Mouse (Mus musculus) ES-Bruce4 (cell line): ENCODE data around the gene Hcls1. TPM values are rescaled to one million over a fixed set of nuclear protein-coding genes. Genes with fewer than 3 reads are reported as not detected.

Experiments
- H3K27ac ChIP-seq: 2 replicates; pipeline ENCODE4 v1.5.1; 2012; ENCODE audit warnings: low read length, inconsistent platforms; ENCODE audit not compliant: insufficient read depth
- H3K27me3 ChIP-seq: 2 replicates; pipeline ENCODE4 v1.6.1; 2012; ENCODE audit warnings: mild to moderate bottlenecking, low read length, inconsistent platforms; ENCODE audit not compliant: control insufficient read depth, poor library complexity, insufficient read depth, severe bottlenecking
- H3K36me3 ChIP-seq: 2 replicates; pipeline ENCODE4 v1.6.1; 2012; ENCODE audit warnings: inconsistent platforms, mild to moderate bottlenecking, low read length, moderate library complexity; ENCODE audit not compliant: control insufficient read depth, poor library complexity, insufficient read depth, severe bottlenecking
- H3K4me1 ChIP-seq: one replicate; pipeline ENCODE4 v1.8.1; 2011; ENCODE audit warnings: low read length; ENCODE audit not compliant: control insufficient read depth, insufficient read depth
- H3K4me3 ChIP-seq: 2 replicates; pipeline ENCODE4 v1.5.1; 2011; ENCODE audit warnings: low read depth, mild to moderate bottlenecking, low read length
- H3K9ac ChIP-seq: 2 replicates; pipeline ENCODE4 v1.6.1; 2012; ENCODE audit warnings: low read depth, mild to moderate bottlenecking, inconsistent platforms; ENCODE audit not compliant: poor library complexity, severe bottlenecking
- H3K9me3 ChIP-seq: replicated peaks from 2 replicates; pipeline ENCODE4 v1.6.1; 2012; ENCODE audit warnings: mild to moderate bottlenecking, low read length, inconsistent platforms; ENCODE audit not compliant: control insufficient read depth, poor library complexity, insufficient read depth, severe bottlenecking
- CTCF ChIP-seq: IDR thresholded peaks from one replicate; pipeline ENCODE4 v1.8.1; 2011; ENCODE audit warnings: low read depth, low read length
- EP300 ChIP-seq: IDR thresholded peaks from 2 replicates; pipeline ENCODE4 v1.6.1; 2011; ENCODE audit warnings: low read depth, low read length; ENCODE audit not compliant: insufficient read depth
- POLR2A ChIP-seq: IDR thresholded peaks from one replicate; pipeline ENCODE4 v1.8.1; 2011; ENCODE audit warnings: low read length; ENCODE audit not compliant: insufficient read depth
- polyA plus RNA-seq: library from polyadenylated mRNA; stranded (reverse); fragments of >200 nt; gene quantifications from 2 replicates; pipeline ENCODE4 v1.2.4, GENCODE M21; 2011; ENCODE audit warnings: low read depth; ENCODE audit not compliant: missing spikeins, insufficient read depth, insufficient read length

Hcls1 gene
- polyA plus RNA-seq, 1 experiment, result not detected

DNA sequence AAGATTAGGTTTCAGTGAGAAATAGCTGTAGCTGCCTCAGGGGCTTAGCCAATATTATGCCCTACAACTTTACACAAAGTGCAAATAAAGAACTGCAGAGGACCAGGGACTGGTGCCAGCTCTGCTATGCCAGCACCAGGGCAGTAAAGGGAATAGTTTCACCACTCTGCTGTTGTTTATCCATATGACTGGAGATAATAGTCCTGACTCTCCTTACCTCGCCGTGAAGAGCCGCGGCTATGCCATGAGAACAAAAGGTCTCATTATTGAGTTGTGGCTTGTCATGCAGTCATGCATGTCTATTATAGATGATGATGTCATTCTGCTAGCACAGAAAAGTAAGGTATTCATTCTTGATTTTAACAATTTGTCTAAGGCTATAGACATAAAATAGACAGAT is 7.1 kb downstream of the Hcls1 start:
- Histone ChIP-seq H3K9me3 (no peaks in the 10 kb centered on the region), H3K36me3 (no peaks in the 10 kb centered on the region), H3K27ac (no peak overlapping the region), H3K4me3 (no peak overlapping the region), H3K27me3 (no peaks in the 10 kb centered on the region), H3K4me1 (no peaks in the 10 kb centered on the region), H3K9ac (no peak overlapping the region)
- TF ChIP-seq POLR2A (no peak), EP300 (no peak), CTCF (no peak)

DNA sequence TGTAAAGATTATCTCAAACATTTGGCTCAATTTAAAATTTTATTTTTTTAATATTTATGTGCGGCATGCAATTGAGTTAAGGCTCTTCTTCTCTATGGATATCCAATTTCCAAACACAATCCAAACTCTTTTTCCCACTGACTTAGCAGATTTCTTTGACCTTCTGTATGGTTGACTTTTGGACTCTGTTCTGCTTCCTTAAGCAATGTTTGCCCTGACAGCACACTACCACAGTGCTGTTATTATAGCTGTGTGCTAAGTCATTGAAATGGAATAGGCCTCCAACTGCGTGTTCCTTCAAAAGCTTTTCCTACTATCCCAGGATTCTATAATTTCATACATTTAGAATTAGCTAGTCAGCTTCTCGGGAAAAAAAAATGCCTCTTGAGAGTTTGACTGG is 8.8 kb downstream of the Hcls1 start:
- Histone ChIP-seq H3K9me3 (no peaks in the 10 kb centered on the region), H3K4me3 (no peak overlapping the region), H3K27me3 (no peaks in the 10 kb centered on the region), H3K27ac (no peak overlapping the region), H3K4me1 (no peaks in the 10 kb centered on the region), H3K36me3 (no peaks in the 10 kb centered on the region), H3K9ac (no peak overlapping the region)
- no peak for TF ChIP-seq EP300
- no peak for TF ChIP-seq POLR2A
- TF ChIP-seq CTCF, result no peak

DNA sequence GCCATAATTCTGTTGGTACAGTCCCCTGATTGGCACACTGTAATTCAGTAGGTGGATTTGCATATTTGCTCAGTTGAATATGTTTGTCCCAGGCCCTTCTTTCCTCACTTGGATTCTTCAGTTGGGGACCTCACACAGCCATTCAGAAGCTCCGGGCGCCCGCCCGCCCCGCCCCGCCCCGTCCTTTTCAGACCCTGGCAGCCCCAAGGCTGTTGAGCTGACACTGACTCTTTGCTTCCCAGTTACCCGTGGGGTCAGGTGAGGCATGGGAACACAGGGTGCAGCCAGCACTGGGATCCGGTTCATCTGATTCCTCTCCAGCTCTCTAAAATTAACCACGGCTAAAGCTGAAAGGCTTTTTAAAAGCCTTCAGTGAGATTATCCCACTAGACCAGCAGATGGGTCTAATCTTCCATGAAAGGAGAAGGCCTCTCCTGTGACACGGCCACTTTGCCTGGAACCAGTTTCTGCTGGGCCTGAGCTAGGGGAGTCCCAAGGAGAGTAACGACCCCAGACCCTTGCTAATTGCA is 10.2 kb downstream of the Hcls1 start:
- Histone ChIP-seq H3K27ac (no peak overlapping the region), H3K9ac (no peak overlapping the region), H3K27me3 (no peaks in the 10 kb centered on the region), H3K4me3 (no peak overlapping the region), H3K9me3 (no peaks in the 10 kb centered on the region), H3K4me1 (no peaks in the 10 kb centered on the region), H3K36me3 (no peaks in the 10 kb centered on the region)
- no peak for TF ChIP-seq CTCF
- TF ChIP-seq EP300, result no peak
- no peak for TF ChIP-seq POLR2A

DNA sequence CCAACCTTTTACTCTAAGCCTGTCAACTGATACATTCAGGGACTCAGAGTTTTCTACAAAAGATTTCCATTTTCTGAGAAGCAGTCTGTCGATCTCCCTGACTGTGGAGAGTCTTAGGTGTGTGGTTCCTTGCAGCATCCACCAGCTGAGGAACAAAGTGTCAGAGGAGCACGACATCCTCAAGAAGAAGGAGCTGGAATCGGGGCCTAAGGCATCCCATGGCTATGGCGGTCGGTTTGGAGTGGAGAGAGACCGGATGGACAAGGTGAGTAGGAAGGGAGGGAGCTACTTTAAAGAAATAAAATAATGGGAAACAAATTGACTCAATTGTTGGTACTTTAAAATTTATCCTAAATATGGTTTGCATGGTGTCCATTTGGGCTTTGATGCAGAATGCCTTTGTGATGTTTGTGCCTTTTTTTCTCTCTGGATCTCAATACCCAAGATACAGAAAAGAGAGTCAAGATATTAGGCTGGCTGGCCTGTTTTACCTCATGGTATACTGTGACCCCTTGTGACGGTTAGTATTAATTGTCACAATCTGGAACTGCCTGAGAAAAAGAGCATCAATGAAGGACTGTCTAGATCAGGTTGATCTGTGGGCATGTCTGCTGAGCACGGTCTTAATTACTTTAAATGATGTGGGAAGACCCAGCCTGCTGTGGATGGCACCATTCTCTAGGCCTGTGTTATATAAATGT is 11.8 kb downstream of the Hcls1 start:
- Histone ChIP-seq H3K27me3 (no peaks in the 10 kb centered on the region), H3K4me1 (no peaks in the 10 kb centered on the region), H3K4me3 (no peak overlapping the region), H3K36me3 (no peaks in the 10 kb centered on the region), H3K9ac (no peak overlapping the region), H3K9me3 (no peaks in the 10 kb centered on the region), H3K27ac (no peak overlapping the region)
- TF ChIP-seq POLR2A (no peak), CTCF (no peak), EP300 (no peak)

DNA sequence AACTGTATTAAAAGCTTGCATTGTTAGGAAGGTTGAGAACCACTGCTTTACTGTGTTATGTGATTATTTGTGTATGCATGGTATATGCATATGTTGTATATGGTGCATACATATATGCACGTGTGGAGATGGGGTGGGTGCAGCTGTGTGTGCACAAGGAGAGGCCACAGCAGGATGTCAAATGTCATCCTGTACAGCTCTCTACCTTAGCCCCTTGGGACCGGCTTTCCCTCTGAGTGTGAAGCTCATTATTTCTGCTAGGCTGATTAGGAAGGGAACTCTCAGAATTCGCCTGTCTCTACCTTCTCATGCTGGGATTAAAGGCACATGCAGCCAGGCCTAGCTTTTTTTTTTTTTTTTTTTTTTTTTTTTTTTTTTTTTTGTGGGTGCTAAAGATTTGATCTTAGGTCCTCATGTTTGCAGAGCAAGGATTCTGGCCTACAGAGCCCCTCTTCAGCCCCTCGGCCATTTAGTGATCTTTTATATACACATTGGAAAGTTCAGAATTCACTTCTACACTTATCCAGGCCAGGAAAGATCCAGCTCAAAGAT is 12.9 kb downstream of the Hcls1 start:
- Histone ChIP-seq H3K4me3 (no peak overlapping the region), H3K9me3 (no peaks in the 10 kb centered on the region), H3K4me1 (no peaks in the 10 kb centered on the region), H3K27ac (no peak overlapping the region), H3K27me3 (no peaks in the 10 kb centered on the region), H3K36me3 (no peaks in the 10 kb centered on the region), H3K9ac (no peak overlapping the region)
- TF ChIP-seq EP300, result no peak
- no peak for TF ChIP-seq POLR2A
- no peak for TF ChIP-seq CTCF
